Mouse (Mus musculus) megakaryocyte, embryonic 14.5 days (primary cell): ENCODE results near the gene 4930404H24Rik.

Source experiments
- FLI1 ChIP-seq: IDR thresholded peaks from 2 replicates; pipeline ENCODE4 v1.6.1; 2012; ENCODE audit warnings: low read length, inconsistent platforms, mixed read lengths
- GATA1 ChIP-seq: IDR thresholded peaks from 3 replicates; pipeline ENCODE4 v1.6.1; 2012; ENCODE audit warnings: mixed read lengths, low read length, inconsistent platforms, borderline replicate concordance

GRCm38 (mm10) chr2:153444254-153445136 lies 48.1 kb upstream of the 4930404H24Rik start:
- TF ChIP-seq GATA1 = no peak
- TF ChIP-seq FLI1 = no peak
